Mouse (Mus musculus) macrophage (primary cell): ENCODE results near the gene Senp3. TPM values are rescaled to one million over a fixed set of nuclear protein-coding genes. Genes with fewer than 3 reads are reported as not detected.

ENCODE experiments used
- H3K27ac ChIP-seq: fragments of 350-480 bp; formaldehyde crosslinking; 2 replicates; pipeline ENCODE4 v1.9.0; 2021
- H3K36me3 ChIP-seq: fragments of 350-480 bp; formaldehyde crosslinking; 2 replicates; pipeline ENCODE4 v1.9.0; 2021; ENCODE audit errors: inconsistent target
- H3K4me3 ChIP-seq: fragments of 350-480 bp; formaldehyde crosslinking; 2 replicates; pipeline ENCODE4 v1.9.0; 2021; ENCODE audit errors: inconsistent target
- H3K79me2 ChIP-seq: fragments of 350-480 bp; formaldehyde crosslinking; 2 replicates; pipeline ENCODE4 v1.9.0; 2021; ENCODE audit errors: inconsistent target
- WGBS: methylation state at CpG from one replicate; pipeline ENCODE4 v1.1.7; 2026; ENCODE audit warnings: inconsistent platforms; ENCODE audit not compliant: missing documents; 5-methylcytosine and 5-hydroxymethylcytosine counted together
- polyA plus RNA-seq: library from polyadenylated mRNA; stranded (reverse); fragments of 250-400 nt; gene quantifications from 3 replicates; pipeline ENCODE4 v1.2.4, GENCODE M21; 2018; ENCODE audit warnings: inconsistent platforms

Senp3 gene
- polyA plus RNA-seq, 1 experiment from 2014 or later = 57.8 TPM

- H3K79me2 ChIP-seq = peaks cover 64% of the 10 kb centered on the region
- 30% methylated on average over 19 of the region's 24 CpGs for WGBS
- H3K36me3 ChIP-seq = peaks cover 8% of the 10 kb centered on the region; the same call in 1 of the 2 replicates
- H3K4me3 ChIP-seq = peak overlapping the region; percentile 7; the same call in 1 of the 2 replicates
- H3K27ac ChIP-seq = peak overlapping the region; percentile 69
These were observed 440 bp upstream of the Senp3 start for GRCm38 (mm10) chr11:69682209-69682839.

GRCm38 (mm10) chr11:69680136-69680855, 1.6 kb downstream of the Senp3 start:
- peak overlapping the region; percentile 88 for H3K4me3 ChIP-seq
- 87% methylated on average over 19 of the region's 30 CpGs for WGBS

GRCm38 (mm10) chr11:69679144-69679543, 2.7 kb downstream of the Senp3 start:
- no CpG with 5 or more reads among the region's 2 CpGs for WGBS
- H3K36me3 ChIP-seq = peaks cover 39% of the 10 kb centered on the region
- peak overlapping the region; percentile 46 for H3K27ac ChIP-seq
- no peak overlapping the region for H3K4me3 ChIP-seq
- peaks cover 77% of the 10 kb centered on the region for H3K79me2 ChIP-seq

More at GRCm38 (mm10) chr11:69680136-69680855, 1.6 kb downstream of the Senp3 start:
- Histone ChIP-seq H3K36me3 (peaks cover 28% of the 10 kb centered on the region), H3K79me2 (peaks cover 73% of the 10 kb centered on the region), H3K27ac (peak overlapping the region; percentile 82)

- Histone ChIP-seq H3K27ac (peak within 1 kb of the TSS; percentile 86), H3K79me2 (peaks cover 88% of the 10 kb centered on the region), H3K4me3 (peak within 1 kb of the TSS; percentile 50), H3K36me3 (peaks cover 60% of the 10 kb centered on the region)
- under 1% methylated on average over 27 of the region's 36 CpGs for WGBS
These were observed 9.6 kb downstream of the Senp3 start, which contains the start of gene Eif4a1 for GRCm38 (mm10) chr11:69672211-69672706. TSS of gene Eif4a1 (minus strand) at chr11:69672423.

- H3K4me3 ChIP-seq = peak overlapping the region; percentile 50
- H3K79me2 ChIP-seq = peaks cover 88% of the 10 kb centered on the region
- peak overlapping the region; percentile 86 for H3K27ac ChIP-seq
- peaks cover 54% of the 10 kb centered on the region for H3K36me3 ChIP-seq
- WGBS = under 1% methylated on average over 37 of the region's 43 CpGs
These were observed 10.2 kb downstream of the Senp3 start for GRCm38 (mm10) chr11:69671726-69672124.

- Histone ChIP-seq H3K36me3 (peaks cover 48% of the 10 kb centered on the region), H3K79me2 (peaks cover 85% of the 10 kb centered on the region), H3K27ac (peak overlapping the region; percentile 86), H3K4me3 (peak overlapping the region; percentile 87)
- WGBS = under 1% methylated on average over 31 of the region's 61 CpGs
These were observed 10.8 kb downstream of the Senp3 start for GRCm38 (mm10) chr11:69670786-69671725.

GRCm38 (mm10) chr11:69666665-69667005, 15.2 kb downstream of the Senp3 start:
- peak overlapping the region; percentile 12; the same call in 1 of the 2 replicates for H3K4me3 ChIP-seq
- peak overlapping the region; percentile 100 for H3K27ac ChIP-seq
- 79% methylated on average over 3 of the region's 3 CpGs for WGBS
- peaks cover 86% of the 10 kb centered on the region for H3K79me2 ChIP-seq
- H3K36me3 ChIP-seq = peaks cover 22% of the 10 kb centered on the region; the same call in 1 of the 2 replicates

GRCm38 (mm10) chr11:69665961-69666664, 15.8 kb downstream of the Senp3 start, which contains the start of gene Cd68:
TSS of gene Cd68 (minus strand) at chr11:69666153.
- peaks cover 22% of the 10 kb centered on the region; the same call in 1 of the 2 replicates for H3K36me3 ChIP-seq
- H3K79me2 ChIP-seq = peaks cover 87% of the 10 kb centered on the region
- H3K27ac ChIP-seq = peak within 1 kb of the TSS; percentile 100
- 5% methylated on average over 5 of the region's 7 CpGs for WGBS
- peak within 1 kb of the TSS; percentile 88 for H3K4me3 ChIP-seq

- peak overlapping the region; percentile 88 for H3K4me3 ChIP-seq
- peak overlapping the region; percentile 100 for H3K27ac ChIP-seq
- H3K36me3 ChIP-seq = peaks cover 18% of the 10 kb centered on the region; the same call in 1 of the 2 replicates
- WGBS = 40% methylated on average over 9 of the region's 9 CpGs
- H3K79me2 ChIP-seq = peaks cover 87% of the 10 kb centered on the region
These were observed 16.4 kb downstream of the Senp3 start for GRCm38 (mm10) chr11:69665457-69665960.

- Histone ChIP-seq H3K79me2 (peaks cover 87% of the 10 kb centered on the region), H3K27ac (peak overlapping the region; percentile 100), H3K36me3 (peaks cover 15% of the 10 kb centered on the region; the same call in 1 of the 2 replicates), H3K4me3 (peak overlapping the region; percentile 88)
- WGBS = 73% methylated on average over 7 of the region's 7 CpGs
These were observed 17.0 kb downstream of the Senp3 start for GRCm38 (mm10) chr11:69664841-69665240.

GRCm38 (mm10) chr11:69663795-69664194, 18.1 kb downstream of the Senp3 start:
- peak overlapping the region; percentile 100 for H3K27ac ChIP-seq
- H3K4me3 ChIP-seq = peak overlapping the region; percentile 88
- H3K36me3 ChIP-seq = peaks cover 14% of the 10 kb centered on the region; the same call in 1 of the 2 replicates
- H3K79me2 ChIP-seq = peaks cover 87% of the 10 kb centered on the region
- WGBS = 10% methylated on average over 4 of the region's 6 CpGs

- 79% methylated on average over 12 of the region's 13 CpGs for WGBS
- Histone ChIP-seq H3K27ac (peak overlapping the region; percentile 100), H3K79me2 (peaks cover 86% of the 10 kb centered on the region), H3K36me3 (peaks cover 16% of the 10 kb centered on the region; the same call in 1 of the 2 replicates), H3K4me3 (peak overlapping the region; percentile 88)
These were observed 18.8 kb downstream of the Senp3 start for GRCm38 (mm10) chr11:69662967-69663671.
